Mouse (Mus musculus): ENCODE data around the gene Tsc1. TPM values are rescaled to one million over a fixed set of nuclear protein-coding genes. Genes with fewer than 3 reads are reported as not detected.

Tsc1 gene
- polyA plus RNA-seq, 1 experiment from 2014 or later: 32.4 TPM

GRCm38 (mm10) chr2:28685895-28686294 is 44.9 kb downstream of the Tsc1 start:
- H3K27me3 ChIP-seq (ENCODE audit: control insufficient read depth, insufficient read depth, low read length): no peaks in the 10 kb centered on the region
- H3K4me3 ChIP-seq (ENCODE audit: low read depth, low read length): no peak overlapping the region
- H3K4me1 ChIP-seq (replicated peaks; ENCODE audit: control insufficient read depth, insufficient read depth, low read length): no peaks in the 10 kb centered on the region
- H3K27ac ChIP-seq (ENCODE audit: low read depth, low read length): no peak overlapping the region
- no peak for DNase-seq (ENCODE audit: low spot score)
- no peak overlapping the region for H3K4me2 ChIP-seq (ENCODE audit: low read depth, low read length, severe bottlenecking)
- H3K36me3 ChIP-seq (ENCODE audit: control insufficient read depth, insufficient read depth, low read length): no peaks in the 10 kb centered on the region; the same call in 1 of the 2 replicates
- H3K9me3 ChIP-seq (ENCODE audit: control insufficient read depth, low read length): no peaks in the 10 kb centered on the region
- no peak for ATAC-seq (replicated peaks; ENCODE audit: low FRiP score)
- 88% methylated on average over 7 of the region's 7 CpGs for WGBS
- H3K9ac ChIP-seq (ENCODE audit: low read length): no peak overlapping the region

GRCm38 (mm10) chr2:28688431-28688830 is 47.4 kb downstream of the Tsc1 start:
- DNase-seq (ENCODE audit: low spot score) (peak; percentile 65), ATAC-seq (replicated peaks; ENCODE audit: low FRiP score) (no peak)
- H3K27ac ChIP-seq (ENCODE audit: low read depth, low read length): no peak overlapping the region
- no peak overlapping the region for H3K4me3 ChIP-seq (ENCODE audit: low read depth, low read length)
- no peaks in the 10 kb centered on the region for H3K9me3 ChIP-seq (ENCODE audit: control insufficient read depth, low read length)
- no peaks in the 10 kb centered on the region for H3K36me3 ChIP-seq (ENCODE audit: control insufficient read depth, insufficient read depth, low read length)
- no peak overlapping the region for H3K4me2 ChIP-seq (ENCODE audit: low read depth, low read length, severe bottlenecking)
- WGBS: 46% methylated on average over 3 of the region's 3 CpGs
- H3K27me3 ChIP-seq (ENCODE audit: control insufficient read depth, insufficient read depth, low read length): no peaks in the 10 kb centered on the region
- H3K9ac ChIP-seq (ENCODE audit: low read length): no peak overlapping the region
- no peaks in the 10 kb centered on the region for H3K4me1 ChIP-seq (replicated peaks; ENCODE audit: control insufficient read depth, insufficient read depth, low read length)

- H3K4me3 ChIP-seq (ENCODE audit: low read depth, low read length): no peak overlapping the region
- WGBS: 78% methylated on average over 9 of the region's 9 CpGs
- H3K27ac ChIP-seq (ENCODE audit: low read depth, low read length): no peak overlapping the region
- H3K36me3 ChIP-seq (ENCODE audit: control insufficient read depth, insufficient read depth, low read length): no peaks in the 10 kb centered on the region
- H3K27me3 ChIP-seq (ENCODE audit: control insufficient read depth, insufficient read depth, low read length): no peaks in the 10 kb centered on the region
- H3K4me1 ChIP-seq (replicated peaks; ENCODE audit: control insufficient read depth, insufficient read depth, low read length): no peaks in the 10 kb centered on the region
- no peak for ATAC-seq (replicated peaks; ENCODE audit: low FRiP score)
- no peak for DNase-seq (ENCODE audit: low spot score)
- H3K4me2 ChIP-seq (ENCODE audit: low read depth, low read length, severe bottlenecking): no peak overlapping the region
- H3K9ac ChIP-seq (ENCODE audit: low read length): no peak overlapping the region
- H3K9me3 ChIP-seq (ENCODE audit: control insufficient read depth, low read length): no peaks in the 10 kb centered on the region
These were observed 51.7 kb downstream of the Tsc1 start for GRCm38 (mm10) chr2:28692692-28693091.

GRCm38 (mm10) chr2:28698566-28698965 is 57.5 kb downstream of the Tsc1 start:
- H3K9me3 ChIP-seq (ENCODE audit: control insufficient read depth, low read length): no peaks in the 10 kb centered on the region
- no peak overlapping the region for H3K4me2 ChIP-seq (ENCODE audit: low read depth, low read length, severe bottlenecking)
- no peak overlapping the region for H3K4me3 ChIP-seq (ENCODE audit: low read depth, low read length)
- DNase-seq (ENCODE audit: low spot score): no peak
- 58% methylated on average over 5 of the region's 5 CpGs for whole genome bisulfite sequencing
- ATAC-seq (replicated peaks; ENCODE audit: low FRiP score): no peak
- 0 out of 2 replicates have a peak, but pooled peaks cover 2% of the 10 kb centered on the region for H3K4me1 ChIP-seq (replicated peaks; ENCODE audit: control insufficient read depth, insufficient read depth, low read length)
- H3K27ac ChIP-seq (ENCODE audit: low read depth, low read length): no peak overlapping the region
- no peak overlapping the region; the same call in 1 of the 2 replicates for H3K9ac ChIP-seq (ENCODE audit: low read length)
- no peaks in the 10 kb centered on the region; the same call in 1 of the 2 replicates for H3K27me3 ChIP-seq (ENCODE audit: control insufficient read depth, insufficient read depth, low read length)
- no peaks in the 10 kb centered on the region for H3K36me3 ChIP-seq (ENCODE audit: control insufficient read depth, insufficient read depth, low read length)

- Histone ChIP-seq H3K9me3 (ENCODE audit: control insufficient read depth, low read length) (no peaks in the 10 kb centered on the region), H3K36me3 (ENCODE audit: control insufficient read depth, insufficient read depth, low read length) (no peaks in the 10 kb centered on the region), H3K4me3 (ENCODE audit: low read depth, low read length) (peak within 1 kb of the TSS; percentile 50), H3K9ac (ENCODE audit: low read length) (peak within 1 kb of the TSS; percentile 54), H3K27ac (ENCODE audit: low read depth, low read length) (peak within 1 kb of the TSS; percentile 2; the same call in 1 of the 2 replicates), H3K27me3 (ENCODE audit: control insufficient read depth, insufficient read depth, low read length) (no peaks in the 10 kb centered on the region; the same call in 1 of the 2 replicates), H3K4me2 (ENCODE audit: low read depth, low read length, severe bottlenecking) (peak within 1 kb of the TSS; percentile 62), H3K4me1 (replicated peaks; ENCODE audit: control insufficient read depth, insufficient read depth, low read length) (0 out of 2 replicates have a peak, but pooled peaks cover 2% of the 10 kb centered on the region)
- ATAC-seq (replicated peaks; ENCODE audit: low FRiP score) (peak; percentile 85), DNase-seq (ENCODE audit: low spot score) (peak; percentile 91)
- 2% methylated on average over 53 of the region's 53 CpGs for WGBS
These were observed 58.6 kb downstream of the Tsc1 start, which contains the start of the genes Spaca9 and Ak8 for GRCm38 (mm10) chr2:28699361-28700335. Gene Spaca9, minus strand, starts transcription at chr2:28699727. Gene Ak8, plus strand, starts transcription at chr2:28700164.

GRCm38 (mm10) chr2:28701646-28702262 is 60.7 kb downstream of the Tsc1 start:
- Histone ChIP-seq H3K4me1 (replicated peaks; ENCODE audit: control insufficient read depth, insufficient read depth, low read length) (0 out of 2 replicates have a peak, but pooled peaks cover 2% of the 10 kb centered on the region), H3K9me3 (ENCODE audit: control insufficient read depth, low read length) (no peaks in the 10 kb centered on the region), H3K9ac (ENCODE audit: low read length) (no peak overlapping the region), H3K4me2 (ENCODE audit: low read depth, low read length, severe bottlenecking) (no peak overlapping the region), H3K27me3 (ENCODE audit: control insufficient read depth, insufficient read depth, low read length) (no peaks in the 10 kb centered on the region; the same call in 1 of the 2 replicates), H3K36me3 (ENCODE audit: control insufficient read depth, insufficient read depth, low read length) (no peaks in the 10 kb centered on the region), H3K27ac (ENCODE audit: low read depth, low read length) (no peak overlapping the region), H3K4me3 (ENCODE audit: low read depth, low read length) (no peak overlapping the region)
- 75% methylated on average over 8 of the region's 8 CpGs for WGBS
- ATAC-seq (replicated peaks; ENCODE audit: low FRiP score): no peak
- no peak for DNase-seq (ENCODE audit: low spot score)

- Histone ChIP-seq H3K9me3 (ENCODE audit: control insufficient read depth, low read length) (no peaks in the 10 kb centered on the region), H3K27me3 (ENCODE audit: control insufficient read depth, insufficient read depth, low read length) (no peaks in the 10 kb centered on the region), H3K27ac (ENCODE audit: low read depth, low read length) (no peak overlapping the region), H3K4me1 (replicated peaks; ENCODE audit: control insufficient read depth, insufficient read depth, low read length) (no peaks in the 10 kb centered on the region), H3K4me2 (ENCODE audit: low read depth, low read length, severe bottlenecking) (no peak overlapping the region), H3K9ac (ENCODE audit: low read length) (no peak overlapping the region), H3K36me3 (ENCODE audit: control insufficient read depth, insufficient read depth, low read length) (no peaks in the 10 kb centered on the region), H3K4me3 (ENCODE audit: low read depth, low read length) (no peak overlapping the region)
- ATAC-seq (replicated peaks; ENCODE audit: low FRiP score) (no peak), DNase-seq (ENCODE audit: low spot score) (no peak)
- WGBS: 78% methylated on average over 8 of the region's 8 CpGs
These were observed 65.1 kb downstream of the Tsc1 start for GRCm38 (mm10) chr2:28706106-28706636.

- Histone ChIP-seq H3K4me1 (replicated peaks; ENCODE audit: control insufficient read depth, insufficient read depth, low read length) (no peaks in the 10 kb centered on the region), H3K4me3 (ENCODE audit: low read depth, low read length) (no peak overlapping the region)
These were observed 65.8 kb downstream of the Tsc1 start for GRCm38 (mm10) chr2:28706787-28707186.

More at GRCm38 (mm10) chr2:28706787-28707186, 65.8 kb downstream of the Tsc1 start:
- Histone ChIP-seq H3K27ac (ENCODE audit: low read depth, low read length) (no peak overlapping the region), H3K36me3 (ENCODE audit: control insufficient read depth, insufficient read depth, low read length) (no peaks in the 10 kb centered on the region), H3K9ac (ENCODE audit: low read length) (no peak overlapping the region), H3K27me3 (ENCODE audit: control insufficient read depth, insufficient read depth, low read length) (no peaks in the 10 kb centered on the region), H3K9me3 (ENCODE audit: control insufficient read depth, low read length) (no peaks in the 10 kb centered on the region), H3K4me2 (ENCODE audit: low read depth, low read length, severe bottlenecking) (no peak overlapping the region)
- DNase-seq (ENCODE audit: low spot score): no peak
- WGBS: 78% methylated on average over 6 of the region's 6 CpGs
- no peak for ATAC-seq (replicated peaks; ENCODE audit: low FRiP score)

All from forebrain, embryonic 11.5 days (tissue).